Comparison of ENCODE assay signal across 22 mouse cellular contexts in the genomic region with DNA sequence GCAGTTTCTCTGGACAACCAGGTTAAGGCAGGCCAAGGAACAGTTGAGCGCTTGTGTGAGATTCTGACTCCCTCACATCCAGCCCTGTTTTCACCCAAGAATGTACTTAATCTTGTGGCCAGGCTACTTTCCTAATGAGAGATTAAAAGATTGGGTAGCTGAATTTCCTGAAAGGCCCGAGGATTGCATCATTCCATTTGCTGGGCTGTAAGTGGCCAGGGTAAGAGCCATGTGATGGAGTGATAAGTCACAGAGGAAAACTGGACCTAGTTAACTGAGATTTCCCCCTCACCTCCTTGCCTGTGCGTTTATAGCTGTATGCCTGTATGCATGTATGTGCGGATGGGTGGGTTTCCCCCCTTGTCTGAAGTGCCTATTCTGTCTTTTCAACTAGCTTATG. TPM values are rescaled to one million over a fixed set of nuclear protein-coding genes. Genes with fewer than 3 reads are reported as not detected.
A peak's percentile ranks its signal among the peaks of the same experiment; 100 is the strongest.
DNase-seq lines count a peak whose midpoint lies in the region; ATAC-seq and TF ChIP-seq lines count a peak whose summit lies in the region.
"Had no signal": no experiment of that assay in that cellular context is flagged by ENCODE, and none has a peak within 500 bp of the region (broad histone marks: within the 10 kb centered on the region; RNA-seq: fewer than 3 reads in every experiment).

No protein-coding gene starts in this region.

- DNase-seq in kidney, adult 9 months = no peak
- DNase-seq in lung, postnatal 0 days (ENCODE audit: low spot score) = peak; percentile 70
- DNase-seq in lung, postnatal 4 days = no peak
- DNase-seq in Patski (ENCODE audit: low read depth, low spot score) = no peak
- DNase-seq in layer of hippocampus, postnatal 14 days (ENCODE audit: low spot score in 2 of 2) = no peak
- DNase-seq in cerebellum, adult 11 months = no peak
- DNase-seq: adrenal gland, postnatal 25 days; cerebellum, adult 9-10 months; layer of hippocampus, postnatal 36 days; liver; midbrain, embryonic 14.5 days; retina, postnatal 1 day; thymus, adult 18-20 months had no signal

- H3K36me3 ChIP-seq in kidney, embryonic 14.5 days (ENCODE audit: control insufficient read depth, insufficient read depth, low read length) = peaks cover 12% of the 10 kb centered on the region; the same call in 1 of the 2 replicates
- no peaks in the 10 kb centered on the region for H3K36me3 ChIP-seq in lung, postnatal 0 days (ENCODE audit: insufficient read depth, low read length)
- peaks cover 5% of the 10 kb centered on the region; the same call in 1 of the 2 replicates for H3K36me3 ChIP-seq in stomach, embryonic 16.5 days (ENCODE audit: control insufficient read depth, insufficient read depth, low read length)
- H3K36me3 ChIP-seq: embryonic facial prominence, embryonic 15.5 days; forebrain, embryonic 12.5 days; G1E had no signal

- H3K4me2 ChIP-seq in kidney, embryonic 14.5 days (replicated peaks; ENCODE audit: low read depth, low read length) = no peak overlapping the region
- H3K4me2 ChIP-seq in lung, postnatal 0 days (replicated peaks; ENCODE audit: low read depth, low read length) = no peak overlapping the region
- H3K4me2 ChIP-seq in stomach, embryonic 16.5 days (ENCODE audit: low read depth, low read length) = no peak overlapping the region
- H3K4me2 ChIP-seq: embryonic facial prominence, embryonic 15.5 days; forebrain, embryonic 12.5 days; heart, embryonic 15.5 days had no signal

- POLR2A ChIA-PET in Patski (lab: Charles Lee) = interaction anchor here (0.5 to 0.8 kb wide), 2 partner anchors 9 to 24 kb away, joined by 3 to 6 read pairs; no protein-coding TSS in a partner anchor

- 0 out of 2 replicates have a peak, but pooled peaks have one; percentile 38 for ATAC-seq in kidney, embryonic 14.5 days (ENCODE audit: low FRiP score, low TSS enrichment)
- peak; percentile 46 for ATAC-seq in lung, postnatal 0 days
- peak; percentile 85 for ATAC-seq in Patski
- ATAC-seq in stomach, embryonic 16.5 days (ENCODE audit: insufficient read depth, low FRiP score) = peak; percentile 34; the same call in 1 of the 2 replicates
- ATAC-seq: CD4-positive, CD25-positive, alpha-beta regulatory T cell, adult 4 months had no signal

- no peaks in the 10 kb centered on the region for H3K27me3 ChIP-seq in kidney, embryonic 14.5 days (ENCODE audit: control insufficient read depth, insufficient read depth, low read length)
- H3K27me3 ChIP-seq in lung, postnatal 0 days (replicated peaks; ENCODE audit: insufficient read depth, low read length) = no peaks in the 10 kb centered on the region
- H3K27me3 ChIP-seq in Patski = no peaks in the 10 kb centered on the region
- no peaks in the 10 kb centered on the region for H3K27me3 ChIP-seq in stomach, embryonic 16.5 days (ENCODE audit: control insufficient read depth, insufficient read depth, low read length)
- H3K27me3 ChIP-seq: forebrain, embryonic 12.5 days; heart, embryonic 15.5 days had no signal

- CTCF ChIA-PET in Patski (lab: Charles Lee) = interaction anchor here (1.2 to 1.6 kb wide), 2 partner anchors 246 to 248 kb away, joined by 3 to 7 read pairs; no protein-coding TSS in a partner anchor

- H3K4me3 ChIP-seq in kidney, embryonic 14.5 days (ENCODE audit: low read length) = no peak overlapping the region
- no peak overlapping the region for H3K4me3 ChIP-seq in lung, postnatal 0 days (ENCODE audit: low read depth, low read length)
- no peak overlapping the region for H3K4me3 ChIP-seq in stomach, embryonic 16.5 days (replicated peaks; ENCODE audit: low read length)
- H3K4me3 ChIP-seq: embryonic facial prominence, embryonic 15.5 days; forebrain, embryonic 12.5 days; heart, embryonic 15.5 days; hindbrain, embryonic 10.5 days had no signal

- TF ChIP-seq CTCF in lung, postnatal 0 days (IDR thresholded peaks at IDR 0.05) = no peak
- TF ChIP-seq CTCF in Patski (IDR thresholded peaks at IDR 0.05) = no peak

- in situ Hi-C loops in Patski (cut with MboI; ENCODE audit: low pct_unique_long_range_greater_than_20kb) = no loop called here

- H3K4me1 ChIP-seq in kidney, embryonic 14.5 days (ENCODE audit: control insufficient read depth, insufficient read depth, low read length) = peaks cover 25% of the 10 kb centered on the region
- H3K4me1 ChIP-seq in lung, postnatal 0 days (ENCODE audit: insufficient read depth, low read depth, low read length) = 0 out of 2 replicates have a peak, but pooled peaks cover 7% of the 10 kb centered on the region
- peaks cover 16% of the 10 kb centered on the region; the same call in 1 of the 2 replicates for H3K4me1 ChIP-seq in stomach, embryonic 16.5 days (ENCODE audit: control insufficient read depth, insufficient read depth, low read length)
- H3K4me1 ChIP-seq: forebrain, embryonic 12.5 days had no signal

- no peak overlapping the region for H3K9ac ChIP-seq in kidney, embryonic 14.5 days (ENCODE audit: low read depth, low read length)
- H3K9ac ChIP-seq in lung, postnatal 0 days (replicated peaks; ENCODE audit: low read depth) = no peak overlapping the region
- no peak overlapping the region for H3K9ac ChIP-seq in stomach, embryonic 16.5 days (ENCODE audit: low read length)
- H3K9ac ChIP-seq: embryonic facial prominence, embryonic 15.5 days; forebrain, embryonic 12.5 days; heart, embryonic 15.5 days had no signal

- no peaks in the 10 kb centered on the region for H3K9me3 ChIP-seq in kidney, embryonic 14.5 days (ENCODE audit: control insufficient read depth, low read length)
- no peaks in the 10 kb centered on the region for H3K9me3 ChIP-seq in lung, postnatal 0 days (ENCODE audit: low read length)
- H3K9me3 ChIP-seq in stomach, embryonic 16.5 days (replicated peaks; ENCODE audit: control insufficient read depth, low read length) = no peaks in the 10 kb centered on the region
- H3K9me3 ChIP-seq: embryonic facial prominence, embryonic 15.5 days; forebrain, embryonic 12.5 days; G1E; heart, embryonic 15.5 days; hindbrain, embryonic 10.5 days had no signal

- no peak for TF ChIP-seq EP300 in lung, postnatal 0 days (IDR thresholded peaks at IDR 0.05)

- WGBS in kidney, embryonic 14.5 days = 68% methylated on average over 4 of the region's 4 CpGs
- WGBS in lung, postnatal 0 days = 57% methylated on average over 4 of the region's 4 CpGs
- 68% methylated on average over 4 of the region's 4 CpGs for WGBS in stomach, embryonic 16.5 days

- peak overlapping the region; percentile 32; the same call in 1 of the 2 replicates for H3K27ac ChIP-seq in kidney, embryonic 14.5 days (ENCODE audit: low read depth, low read length)
- H3K27ac ChIP-seq in lung, postnatal 0 days (ENCODE audit: low read length) = no peak overlapping the region
- H3K27ac ChIP-seq in stomach, embryonic 16.5 days (ENCODE audit: low read length) = no peak overlapping the region
- H3K27ac ChIP-seq: embryonic facial prominence, embryonic 15.5 days; forebrain, embryonic 12.5 days; heart, embryonic 15.5 days; hindbrain, embryonic 10.5 days; macrophage had no signal

RNA-seq across cellular contexts. Expression of gene Fzd4, which starts 11.9 kb away (rescaled TPM):
- polyA plus RNA-seq in kidney, embryonic 14.5 days (2014; fragmentation: Nextera tagmentation; extraction: Ambion mirVana) = 19.9 and 42.0 TPM in 2 replicates
- polyA plus RNA-seq in lung, postnatal 0 days (2015; fragmentation: Nextera tagmentation; extraction: Ambion mirVana) = 14.3 and 16.1 TPM in 2 replicates
- polyA plus RNA-seq in Patski (2021) = 55.9 TPM
- 14.7 and 14.8 TPM in 2 replicates for polyA plus RNA-seq in stomach, embryonic 16.5 days (2015; fragmentation: Nextera tagmentation; extraction: Ambion mirVana)
- total RNA-seq in layer of hippocampus, postnatal 14 days (2021) = 10 to 100 TPM in 1 of 2 experiments, 1 to 10 TPM in 1; 8.9 to 11.7 TPM
- polyA plus RNA-seq: CD4-positive, CD25-positive, alpha-beta regulatory T cell, adult 4 months; G1E had no signal

RNA-seq across cellular contexts. Expression of gene Tmem135, which starts 12.0 kb away (rescaled TPM):
- 19.2 and 31.9 TPM in 2 replicates for polyA plus RNA-seq in kidney, embryonic 14.5 days (2014; fragmentation: Nextera tagmentation; extraction: Ambion mirVana)
- polyA plus RNA-seq in lung, postnatal 0 days (2015; fragmentation: Nextera tagmentation; extraction: Ambion mirVana) = 21.7 and 26.1 TPM in 2 replicates
- 48.3 TPM for polyA plus RNA-seq in Patski (2021)
- 36.3 and 43.1 TPM in 2 replicates for polyA plus RNA-seq in stomach, embryonic 16.5 days (2015; fragmentation: Nextera tagmentation; extraction: Ambion mirVana)
- total RNA-seq in layer of hippocampus, postnatal 14 days (2021) = 10 to 100 TPM; 70.3 to 80.9 TPM

Comparison
In these comparisons a context has a peak if more than half of its experiments do, and no peak if none do; other contexts are left out.
1. ATAC-seq: peak in every context shown above with its lines; median percentile 85 in Patski; 46 in lung, postnatal 0 days; 38 in kidney, embryonic 14.5 days; 34 in stomach, embryonic 16.5 days.